Mouse (Mus musculus): ENCODE data around the gene Rps27. TPM values are rescaled to one million over a fixed set of nuclear protein-coding genes. Genes with fewer than 3 reads are reported as not detected.
"Not testable (repeated sequence)": the region's sequence is repeated elsewhere in the genome, so short reads cannot be mapped to it uniquely, and the experiment has no call there.

The Rps27 gene
- polyA plus RNA-seq (2015; fragmentation: Nextera tagmentation; extraction: Ambion mirVana), result 750 and 953 TPM in 2 replicates

DNA sequence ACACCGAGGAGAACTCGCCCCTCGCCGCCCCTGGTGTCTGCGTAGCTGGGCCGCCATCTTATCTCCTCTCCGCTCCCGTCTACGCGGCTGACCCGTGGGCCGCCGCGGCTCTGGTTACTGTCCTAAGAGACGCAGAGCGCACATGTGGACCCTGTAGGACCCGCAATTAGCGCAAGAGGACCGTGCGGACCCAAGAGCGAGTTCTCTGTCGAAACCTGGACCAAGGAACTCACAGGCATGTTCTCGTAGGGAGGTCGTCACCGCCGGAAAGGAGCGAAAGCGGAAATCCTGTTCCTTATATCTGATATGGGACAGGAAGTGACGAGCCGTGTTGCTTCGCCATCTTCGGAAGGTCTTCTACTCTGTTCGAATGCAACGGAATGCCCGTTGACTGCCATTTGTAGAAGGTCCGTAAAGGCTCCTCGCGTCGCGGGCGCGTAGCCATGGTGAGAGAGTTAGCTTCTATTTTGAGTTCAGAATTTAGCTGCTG lies at the start of gene Rps27, which contains the start of gene Rab13:
Rps27 (minus strand) TSS at position 275 of the 490 bp plus-strand sequence.
Rab13 (plus strand) TSS at position 319 of the 490 bp plus-strand sequence.
- Histone ChIP-seq H3K27ac (replicated peaks) (peak within 1 kb of the TSS; percentile 86), H3K9me3 (no peaks in the 10 kb centered on the region), H3K27me3 (no peaks in the 10 kb centered on the region), H3K9ac (peak within 1 kb of the TSS; percentile 88), H3K4me2 (peak within 1 kb of the TSS; percentile 95), H3K36me3 (peaks cover 43% of the 10 kb centered on the region), H3K4me3 (peak within 1 kb of the TSS; percentile 76), H3K4me1 (replicated peaks) (peaks cover 32% of the 10 kb centered on the region)
- ATAC-seq (ENCODE audit: low read depth), result peak; percentile 96
- WGBS, result under 1% methylated on average over 42 of the region's 42 CpGs

DNA sequence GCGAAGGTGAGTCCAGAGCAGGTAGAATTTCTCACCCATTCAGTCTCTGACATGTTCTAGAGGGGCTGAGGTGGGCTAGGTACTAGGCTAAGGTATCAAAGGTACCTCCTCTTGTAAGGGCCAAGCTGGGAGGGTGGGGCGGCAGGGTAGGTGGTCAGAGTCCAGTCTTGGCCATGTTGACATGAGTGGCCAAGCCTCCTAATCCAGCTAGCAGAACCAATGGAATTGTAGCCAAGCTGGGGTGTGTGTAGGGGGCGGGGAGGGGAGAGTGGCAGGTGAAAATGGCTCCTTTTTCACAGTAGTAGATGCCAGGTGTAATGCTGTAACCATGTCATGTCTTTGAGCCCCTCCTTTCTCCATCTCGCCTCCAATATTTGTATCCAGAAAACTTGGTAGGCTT lies 45.1 kb upstream of the Rps27 start:
- no peaks in the 10 kb centered on the region for H3K9me3 ChIP-seq

DNA sequence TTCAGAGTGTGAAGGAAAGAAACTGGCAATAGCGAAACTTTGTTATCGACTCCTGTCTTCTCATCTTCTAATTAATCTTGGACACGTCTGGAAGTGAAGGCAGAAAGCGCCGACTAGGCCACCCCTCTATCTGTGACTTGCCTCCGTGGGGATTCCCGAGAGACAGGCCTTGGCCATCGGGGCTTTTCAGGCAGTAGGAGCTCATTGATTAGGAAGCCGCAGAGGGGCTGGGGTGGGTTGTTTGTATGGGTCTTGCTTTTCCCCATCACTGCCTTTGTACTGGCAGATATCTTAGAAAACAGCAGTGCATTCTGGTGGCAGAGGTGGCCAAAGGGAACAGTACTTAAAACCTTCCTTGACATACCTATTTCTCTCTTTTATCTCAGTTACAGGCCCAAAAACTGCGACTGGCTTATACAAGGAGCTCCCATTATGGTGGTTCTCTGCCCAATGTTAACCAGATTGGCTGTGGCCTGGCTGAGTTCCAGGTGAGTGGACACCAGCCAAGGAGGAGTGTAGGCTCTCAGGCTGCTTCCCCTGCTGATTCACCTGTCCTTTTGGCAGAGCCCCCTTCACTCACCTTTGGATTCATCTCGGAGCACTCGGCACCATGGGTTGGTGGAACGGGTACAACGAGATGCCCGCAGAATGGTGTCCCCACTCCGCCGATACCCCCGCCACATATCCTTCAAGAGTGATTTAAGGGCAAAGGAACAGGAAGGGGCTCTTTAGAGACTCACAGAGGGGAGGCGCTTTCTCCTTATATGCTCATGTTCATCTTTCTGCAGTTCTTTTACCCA lies 43.5 kb upstream of the Rps27 start:
- Histone ChIP-seq H3K27ac (replicated peaks) (no peak overlapping the region), H3K4me1 (replicated peaks) (peaks cover 28% of the 10 kb centered on the region), H3K27me3 (no peaks in the 10 kb centered on the region), H3K4me2 (no peak overlapping the region), H3K9ac (no peak overlapping the region), H3K4me3 (no peak overlapping the region), H3K36me3 (peaks cover 50% of the 10 kb centered on the region), H3K9me3 (no peaks in the 10 kb centered on the region)
- 91% methylated on average over 19 of the region's 19 CpGs for WGBS
- ATAC-seq (ENCODE audit: low read depth), result no peak

More for the DNA sequence above, 45.1 kb upstream of the Rps27 start:
- no peak overlapping the region for H3K27ac ChIP-seq (replicated peaks)
- no peak for ATAC-seq (ENCODE audit: low read depth)
- no peak overlapping the region for H3K4me2 ChIP-seq
- no peak overlapping the region for H3K4me3 ChIP-seq
- H3K27me3 ChIP-seq, result no peaks in the 10 kb centered on the region
- peaks cover 66% of the 10 kb centered on the region for H3K36me3 ChIP-seq
- H3K4me1 ChIP-seq (replicated peaks), result peaks cover 23% of the 10 kb centered on the region
- H3K9ac ChIP-seq, result no peak overlapping the region
- 90% methylated on average over 4 of the region's 4 CpGs for WGBS

DNA sequence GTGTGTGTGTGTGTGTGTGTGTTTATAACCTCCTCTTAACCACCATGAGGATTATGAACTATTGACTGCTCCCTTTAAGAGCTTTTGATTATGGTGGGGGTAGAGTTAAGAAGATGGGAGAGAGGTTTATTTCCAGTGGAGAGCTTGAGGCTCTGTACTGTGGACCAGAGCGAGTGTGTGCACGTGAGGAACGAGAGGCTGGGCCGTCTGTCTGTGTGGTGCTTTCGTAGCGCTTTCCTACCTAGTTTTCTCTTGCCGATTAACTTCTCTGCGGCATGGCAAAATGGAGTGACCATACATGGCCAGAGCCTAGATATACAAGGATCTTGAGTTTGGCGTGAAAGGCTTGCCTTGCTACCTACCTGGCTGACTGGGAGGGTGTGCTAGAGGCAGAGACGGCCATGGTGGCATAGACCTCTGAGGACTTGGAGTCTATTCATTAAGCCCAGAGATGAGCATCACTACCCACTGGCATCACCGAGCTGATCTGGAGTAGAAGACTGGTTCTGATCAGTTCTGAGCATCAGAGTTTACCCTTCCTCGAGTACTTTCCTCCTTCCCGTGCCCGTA lies 42.4 kb upstream of the Rps27 start:
- WGBS, result 93% methylated on average over 14 of the region's 14 CpGs

DNA sequence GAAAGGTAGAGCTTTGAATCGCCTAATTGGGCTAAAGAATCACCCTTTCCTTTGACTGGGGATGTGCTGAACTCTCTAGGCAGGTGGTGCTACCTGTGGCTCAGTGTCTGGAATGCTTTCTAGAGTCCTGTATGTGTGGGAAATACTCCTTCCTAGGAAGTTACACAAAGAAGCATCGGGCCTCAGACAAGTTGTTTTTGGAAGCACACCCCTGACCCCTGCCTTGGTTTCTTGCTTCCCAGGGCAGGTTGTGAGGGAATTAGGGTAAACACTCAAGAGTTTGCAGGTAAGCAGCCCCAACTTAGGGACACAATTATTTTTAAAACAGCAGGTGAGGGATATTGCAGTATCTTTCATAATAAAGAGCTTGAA lies 41.7 kb upstream of the Rps27 start:
- Histone ChIP-seq H3K4me1 (replicated peaks) (peaks cover 28% of the 10 kb centered on the region), H3K36me3 (peaks cover 45% of the 10 kb centered on the region), H3K4me2 (peak overlapping the region; percentile 91), H3K4me3 (peak overlapping the region; percentile 91), H3K9ac (peak overlapping the region; percentile 94), H3K27me3 (no peaks in the 10 kb centered on the region), H3K9me3 (no peaks in the 10 kb centered on the region), H3K27ac (replicated peaks) (peak overlapping the region; percentile 88; the same call in 1 of the 2 replicates)
- ATAC-seq (ENCODE audit: low read depth), result no peak
- WGBS, result 26% methylated on average over 2 of the region's 2 CpGs

More for the DNA sequence above, 42.4 kb upstream of the Rps27 start:
- no peaks in the 10 kb centered on the region for H3K9me3 ChIP-seq
- no peak overlapping the region for H3K27ac ChIP-seq (replicated peaks)
- H3K4me2 ChIP-seq, result peak overlapping the region; percentile 91
- H3K4me1 ChIP-seq (replicated peaks), result peaks cover 28% of the 10 kb centered on the region
- peak overlapping the region; percentile 94 for H3K9ac ChIP-seq
- H3K27me3 ChIP-seq, result no peaks in the 10 kb centered on the region
- H3K4me3 ChIP-seq, result no peak overlapping the region
- ATAC-seq (ENCODE audit: low read depth), result no peak
- peaks cover 49% of the 10 kb centered on the region for H3K36me3 ChIP-seq

DNA sequence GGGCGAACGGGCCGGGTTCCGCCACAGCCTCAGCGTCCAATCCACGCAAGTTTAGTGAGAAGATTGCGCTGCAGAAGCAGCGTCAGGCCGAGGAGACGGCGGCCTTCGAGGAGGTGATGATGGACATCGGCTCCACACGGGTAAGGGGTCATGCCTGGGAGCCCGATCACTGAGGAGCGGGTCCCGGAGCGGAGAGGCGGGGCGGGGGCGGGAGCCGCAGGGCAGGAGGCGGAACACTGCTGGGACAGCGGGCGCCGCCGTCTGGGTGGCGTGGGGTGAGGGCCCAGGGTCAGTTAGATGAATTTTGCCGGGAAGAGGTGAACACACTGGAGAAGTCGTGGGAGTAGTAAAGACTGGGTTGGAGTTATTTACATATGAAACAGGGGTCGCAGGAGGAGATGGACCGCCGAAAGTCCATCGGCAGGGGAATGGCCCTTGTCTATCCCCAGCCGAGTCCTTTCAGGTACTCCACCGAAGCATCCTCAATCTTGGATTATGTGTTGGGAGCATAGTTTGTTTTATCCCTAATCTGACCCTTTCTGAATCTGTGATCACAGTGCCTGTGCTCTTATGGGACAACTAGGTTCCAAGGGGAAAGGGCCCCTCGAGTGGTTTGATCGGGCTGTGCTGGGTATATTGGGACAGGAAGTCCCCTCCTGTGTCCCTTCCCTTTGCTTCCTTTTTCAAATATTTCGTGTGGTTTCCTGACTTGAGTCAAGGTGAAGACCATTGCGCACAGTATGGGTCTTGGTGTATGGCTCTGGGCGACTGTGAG lies 41.2 kb upstream of the Rps27 start:
- no peaks in the 10 kb centered on the region for H3K9me3 ChIP-seq
- H3K4me2 ChIP-seq, result peak overlapping the region; percentile 91
- peaks cover 29% of the 10 kb centered on the region for H3K4me1 ChIP-seq (replicated peaks)
- no peaks in the 10 kb centered on the region for H3K27me3 ChIP-seq
- H3K9ac ChIP-seq, result peak overlapping the region; percentile 94
- ATAC-seq (ENCODE audit: low read depth), result peak; percentile 56
- H3K36me3 ChIP-seq, result peaks cover 39% of the 10 kb centered on the region
- peak overlapping the region; percentile 88 for H3K27ac ChIP-seq (replicated peaks)
- peak overlapping the region; percentile 91 for H3K4me3 ChIP-seq
- under 1% methylated on average over 41 of the region's 41 CpGs for WGBS

DNA sequence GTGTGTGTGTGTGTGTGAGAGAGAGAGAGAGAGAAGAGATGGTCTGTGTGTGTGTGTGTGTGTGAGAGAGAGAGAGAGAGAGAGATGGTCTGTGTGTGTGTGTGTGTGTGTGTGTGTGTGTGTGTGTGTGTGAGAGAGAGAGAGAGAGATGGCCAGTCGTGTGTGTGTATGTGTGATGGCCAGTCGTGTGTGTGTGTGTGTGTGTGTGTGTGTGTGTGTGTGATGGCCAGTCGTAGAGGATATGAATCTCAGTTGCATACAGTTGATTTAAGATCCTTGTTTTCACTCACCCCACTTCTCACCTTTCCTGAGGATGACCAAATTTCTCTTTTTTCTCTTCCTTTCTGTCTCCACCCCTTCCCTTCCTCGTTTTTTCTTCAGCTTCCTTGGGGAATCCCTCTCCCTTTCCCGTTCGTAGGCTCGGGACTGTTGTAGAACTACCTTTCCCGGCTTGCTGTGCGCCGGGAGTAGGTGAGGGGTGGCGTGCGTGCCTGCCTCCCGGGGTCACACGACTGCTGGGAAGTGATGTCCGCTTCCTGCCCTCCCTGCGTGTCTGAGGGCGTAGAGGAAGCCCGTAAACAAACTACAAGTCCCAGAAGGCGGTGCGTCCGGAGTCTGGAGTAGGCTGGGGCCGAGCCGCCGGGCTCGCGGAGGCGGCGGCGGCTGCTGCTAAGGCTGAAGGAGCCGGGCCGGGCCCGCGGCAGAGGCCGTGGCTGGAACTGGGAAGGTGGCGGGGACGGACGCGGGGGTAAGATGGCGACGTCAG lies 40.4 kb upstream of the Rps27 start, which contains the start of gene Crtc2:
Crtc2 (plus strand) TSS at position 511 of the 766 bp plus-strand sequence.
- H3K36me3 ChIP-seq, result peaks cover 32% of the 10 kb centered on the region
- peaks cover 36% of the 10 kb centered on the region for H3K4me1 ChIP-seq (replicated peaks)
- no peaks in the 10 kb centered on the region for H3K27me3 ChIP-seq
- H3K27ac ChIP-seq (replicated peaks), result peak within 1 kb of the TSS; percentile 88
- H3K4me3 ChIP-seq, result peak within 1 kb of the TSS; percentile 91
- 1% methylated on average over 40 of the region's 40 CpGs for WGBS
- no peaks in the 10 kb centered on the region for H3K9me3 ChIP-seq
- ATAC-seq (ENCODE audit: low read depth), result peak; percentile 97
- peak within 1 kb of the TSS; percentile 94 for H3K9ac ChIP-seq
- peak within 1 kb of the TSS; percentile 91 for H3K4me2 ChIP-seq

DNA sequence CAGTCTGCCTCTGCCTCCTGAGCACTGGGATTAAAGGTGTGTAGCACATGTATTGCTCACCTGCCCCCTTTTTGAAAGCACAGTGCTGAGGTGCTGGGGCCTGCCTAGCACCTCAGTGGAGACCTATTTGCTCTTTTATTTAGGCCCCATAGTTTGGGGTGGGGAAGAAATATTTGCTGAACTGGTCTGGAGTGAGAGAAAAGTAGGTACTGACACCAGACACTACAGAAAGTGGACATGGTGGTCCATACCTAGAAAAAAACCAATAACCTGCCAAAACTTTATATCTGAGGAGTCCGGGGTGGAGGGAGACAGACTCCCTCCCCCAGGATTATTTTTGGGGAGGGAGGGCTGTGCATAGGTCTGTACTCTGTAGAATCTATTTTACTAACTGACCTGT lies 39.7 kb upstream of the Rps27 start:
- H3K36me3 ChIP-seq, result peaks cover 25% of the 10 kb centered on the region
- peak overlapping the region; percentile 53 for H3K4me2 ChIP-seq
- H3K4me3 ChIP-seq, result peak overlapping the region; percentile 91; the same call in 1 of the 2 replicates
- peaks cover 41% of the 10 kb centered on the region for H3K4me1 ChIP-seq (replicated peaks)
- not testable (repeated sequence) for H3K27me3 ChIP-seq; H3K27ac ChIP-seq (replicated peaks); H3K9me3 ChIP-seq
- H3K9ac ChIP-seq, result peak overlapping the region; percentile 94
- ATAC-seq (ENCODE audit: low read depth), result peak; percentile 1
- 72% methylated on average over 1 of the region's 1 CpGs for WGBS

DNA sequence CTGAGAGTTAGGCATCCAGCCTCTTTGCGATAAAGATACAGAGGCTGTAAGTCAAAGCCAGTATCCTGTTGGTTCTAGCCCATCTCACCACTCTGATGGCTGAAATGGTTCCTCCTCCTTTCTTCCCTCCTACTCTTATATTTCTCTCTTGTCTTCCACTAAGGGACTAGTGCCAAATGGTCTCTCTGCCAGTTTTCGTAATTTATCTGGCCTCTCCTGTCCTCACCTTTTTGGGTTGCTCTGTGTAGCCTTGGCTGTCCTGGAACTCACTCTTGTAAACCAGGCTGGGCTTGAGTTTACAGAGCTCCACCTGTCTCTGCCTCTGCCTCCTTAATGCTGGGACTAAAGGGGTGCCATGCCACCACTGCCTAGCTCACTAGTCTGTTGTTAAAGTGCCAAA lies 39.2 kb upstream of the Rps27 start:
- not testable (repeated sequence) for ATAC-seq (ENCODE audit: low read depth); H3K9ac ChIP-seq; H3K4me3 ChIP-seq; H3K27ac ChIP-seq (replicated peaks); H3K4me2 ChIP-seq; H3K27me3 ChIP-seq; H3K9me3 ChIP-seq
- Histone ChIP-seq H3K4me1 (replicated peaks) (peaks cover 42% of the 10 kb centered on the region), H3K36me3 (peaks cover 20% of the 10 kb centered on the region)
- 91% methylated on average over 2 of the region's 2 CpGs for WGBS

DNA sequence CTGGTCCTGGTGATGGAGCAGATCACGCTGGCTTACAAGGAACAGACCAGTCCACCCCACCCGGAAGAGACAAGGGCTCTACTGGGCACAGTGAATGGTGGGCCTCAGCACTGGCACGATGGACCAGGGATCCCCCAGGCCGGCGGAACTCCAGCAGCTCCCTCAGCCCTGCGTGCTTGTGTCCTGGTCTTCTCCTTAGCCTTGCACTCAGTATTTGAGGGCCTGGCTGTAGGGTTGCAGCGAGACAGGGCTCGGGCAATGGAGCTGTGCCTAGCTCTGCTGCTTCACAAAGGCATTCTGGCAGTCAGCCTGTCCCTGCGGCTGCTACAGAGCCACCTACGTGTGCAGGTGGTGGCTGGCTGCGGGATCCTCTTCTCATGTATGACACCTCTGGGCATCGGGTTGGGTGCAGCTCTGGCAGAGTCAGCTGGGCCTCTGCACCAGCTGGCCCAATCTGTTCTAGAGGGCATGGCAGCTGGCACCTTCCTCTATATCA lies 38.3 kb upstream of the Rps27 start:
- not testable (repeated sequence) for H3K4me3 ChIP-seq; H3K4me2 ChIP-seq; H3K27me3 ChIP-seq; H3K9ac ChIP-seq; H3K27ac ChIP-seq (replicated peaks); H3K9me3 ChIP-seq; ATAC-seq (ENCODE audit: low read depth)
- Histone ChIP-seq H3K36me3 (peaks cover 13% of the 10 kb centered on the region), H3K4me1 (replicated peaks) (peaks cover 45% of the 10 kb centered on the region)
- WGBS, result 91% methylated on average over 11 of the region's 12 CpGs

DNA sequence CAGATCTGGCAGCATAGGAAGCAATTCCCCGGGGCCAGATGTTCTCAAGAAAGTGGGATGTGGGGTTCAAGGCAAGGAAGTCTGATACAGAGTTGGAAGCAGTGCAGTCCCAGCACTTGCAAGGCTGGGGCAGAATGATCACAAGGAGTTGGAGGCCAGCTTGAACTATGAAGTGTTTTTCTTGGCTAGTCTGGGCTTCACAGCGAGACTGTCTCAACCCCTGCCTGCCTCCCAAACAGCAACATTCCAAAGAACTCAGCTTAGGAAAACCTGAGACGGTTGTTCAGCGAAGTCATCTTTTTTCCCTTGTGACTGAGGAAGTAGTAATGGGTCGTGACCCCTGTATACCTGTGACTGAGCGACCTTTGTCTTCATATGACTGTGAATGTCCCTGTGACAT lies 37.3 kb upstream of the Rps27 start:
- H3K4me2 ChIP-seq, result no peak overlapping the region
- ATAC-seq (ENCODE audit: low read depth), result no peak
- no peaks in the 10 kb centered on the region for H3K9me3 ChIP-seq
- peaks cover 35% of the 10 kb centered on the region for H3K4me1 ChIP-seq (replicated peaks)
- 78% methylated on average over 6 of the region's 6 CpGs for WGBS
- no peak overlapping the region for H3K27ac ChIP-seq (replicated peaks)
- no peak overlapping the region for H3K9ac ChIP-seq
- no peak overlapping the region for H3K4me3 ChIP-seq
- H3K36me3 ChIP-seq, result peaks cover 13% of the 10 kb centered on the region
- no peaks in the 10 kb centered on the region for H3K27me3 ChIP-seq
